Mouse (Mus musculus) liver, adult 2 months (tissue): ENCODE measurements around the gene Ntsr2.

ENCODE experiments used
- CTCF ChIP-seq: fragments of 200-500 bp; IDR thresholded peaks from 2 replicates; pipeline ENCODE4 v1.5.1; 2011; ENCODE audit warnings: low read depth, low read length, control low read depth
- POLR2A ChIP-seq: fragments of 200-500 bp; IDR thresholded peaks from 2 replicates; pipeline ENCODE4 v1.6.1; 2011; ENCODE audit warnings: low read length, control low read depth; ENCODE audit not compliant: insufficient read depth; ENCODE audit errors: extremely low read depth

DNA sequence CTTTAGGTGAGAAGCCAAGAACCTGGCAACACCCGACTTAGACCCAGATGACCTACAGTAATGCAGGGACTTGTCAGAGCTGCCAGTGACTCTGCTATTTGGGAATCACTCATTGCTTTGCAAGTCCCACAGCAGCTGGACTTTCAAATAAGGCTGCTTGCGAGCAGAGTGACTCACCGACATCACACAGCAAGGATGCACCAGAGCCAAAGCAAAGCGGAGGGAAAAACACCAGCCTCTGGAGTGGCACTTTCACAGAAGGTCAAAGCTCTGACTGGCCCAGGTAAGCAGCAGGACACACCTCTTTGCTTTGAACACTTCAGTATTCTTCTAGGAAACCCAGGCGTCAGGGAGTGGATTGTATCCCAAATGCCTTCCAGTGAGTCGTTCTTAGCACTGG, 17.4 kb upstream of the Ntsr2 start:
- TF ChIP-seq CTCF = no peak
- no peak for TF ChIP-seq POLR2A
